Comparison of ENCODE assay signal across 14 mouse cellular contexts in the genomic region with DNA sequence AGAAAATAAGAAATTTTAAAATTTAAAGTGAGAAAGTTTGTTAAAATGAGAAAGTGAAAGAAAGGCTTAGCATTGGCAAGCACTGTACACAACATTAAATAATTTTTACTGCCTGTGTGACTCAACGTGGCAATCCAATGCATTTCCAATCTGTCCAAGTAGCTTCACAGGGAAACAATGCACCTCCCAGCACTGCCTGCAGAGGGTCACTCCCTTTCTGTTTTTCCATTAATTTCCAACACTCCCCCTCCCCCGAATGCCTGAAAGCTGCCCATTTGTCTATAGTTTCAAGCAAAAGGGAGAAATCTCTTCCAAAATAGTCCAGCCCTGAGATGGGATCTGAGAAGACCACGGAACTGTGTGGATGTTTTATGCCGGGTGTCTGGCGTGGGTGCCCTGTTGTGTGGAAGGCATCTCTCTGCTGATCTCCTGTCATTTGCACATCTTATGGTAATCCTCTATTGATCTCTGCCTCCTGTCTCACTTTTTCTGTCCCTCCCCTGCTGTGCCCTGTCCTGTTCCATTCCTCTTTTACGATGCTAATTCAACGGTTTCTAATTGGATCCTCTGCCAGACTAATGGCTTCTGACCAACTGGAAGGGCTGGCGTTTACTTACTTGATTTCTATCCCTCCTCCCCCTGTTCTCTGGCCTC. TPM values are rescaled to one million over a fixed set of nuclear protein-coding genes. Genes with fewer than 3 reads are reported as not detected.
DNase-seq lines count a peak whose midpoint lies in the region; ATAC-seq and TF ChIP-seq lines count a peak whose summit lies in the region.
"Had no signal": no experiment of that assay in that cellular context is flagged by ENCODE, and none has a peak within 500 bp of the region (broad histone marks: within the 10 kb centered on the region; RNA-seq: fewer than 3 reads in every experiment).

No protein-coding gene starts in this region.

- no peak overlapping the region for H3K4me3 ChIP-seq in ES-Bruce4 (ENCODE audit: low read depth, low read length)
- no peak overlapping the region for H3K4me3 ChIP-seq in forebrain, postnatal 0 days (ENCODE audit: low read depth, low read length)
- no peak overlapping the region for H3K4me3 ChIP-seq in midbrain, embryonic 15.5 days
- H3K4me3 ChIP-seq: limb, embryonic 15.5 days had no signal

- H3K4me1 ChIP-seq in ES-Bruce4 (ENCODE audit: control insufficient read depth, insufficient read depth, low read length) = peaks cover 9% of the 10 kb centered on the region
- no peaks in the 10 kb centered on the region for H3K4me1 ChIP-seq in forebrain, postnatal 0 days (ENCODE audit: insufficient read depth)
- H3K4me1 ChIP-seq in midbrain, embryonic 15.5 days = peaks cover 24% of the 10 kb centered on the region

- intact Hi-C loops in gastrocnemius, postnatal 14 days (cut with DNase I; ENCODE audit: low total_unique reads) = no loop called here

- no peaks in the 10 kb centered on the region for H3K27me3 ChIP-seq in ES-Bruce4 (ENCODE audit: control insufficient read depth, insufficient read depth, low read length, poor library complexity, severe bottlenecking)
- no peaks in the 10 kb centered on the region for H3K27me3 ChIP-seq in forebrain, postnatal 0 days (ENCODE audit: insufficient read depth, low read length)
- 0 out of 2 replicates have a peak, but pooled peaks cover 3% of the 10 kb centered on the region for H3K27me3 ChIP-seq in midbrain, embryonic 15.5 days (replicated peaks)
- H3K27me3 ChIP-seq: limb, embryonic 15.5 days had no signal

- WGBS in forebrain, postnatal 0 days = 10% methylated on average over 8 of the region's 8 CpGs
- WGBS in midbrain, embryonic 15.5 days = 6% methylated on average over 8 of the region's 8 CpGs

- H3K9me3 ChIP-seq in ES-Bruce4 (replicated peaks; ENCODE audit: control insufficient read depth, insufficient read depth, low read length, poor library complexity, severe bottlenecking) = no peaks in the 10 kb centered on the region
- H3K9me3 ChIP-seq in forebrain, postnatal 0 days (ENCODE audit: low read length) = no peaks in the 10 kb centered on the region
- H3K9me3 ChIP-seq in midbrain, embryonic 15.5 days = no peaks in the 10 kb centered on the region
- H3K9me3 ChIP-seq: limb, embryonic 15.5 days had no signal

- H3K4me2 ChIP-seq in forebrain, postnatal 0 days (ENCODE audit: low read depth) = no peak overlapping the region
- no peak overlapping the region for H3K4me2 ChIP-seq in midbrain, embryonic 15.5 days
- H3K4me2 ChIP-seq: limb, embryonic 15.5 days had no signal

- no peak overlapping the region for H3K9ac ChIP-seq in ES-Bruce4 (ENCODE audit: low read depth, poor library complexity, severe bottlenecking)
- no peak overlapping the region for H3K9ac ChIP-seq in forebrain, postnatal 0 days
- no peak overlapping the region for H3K9ac ChIP-seq in midbrain, embryonic 15.5 days
- H3K9ac ChIP-seq: limb, embryonic 15.5 days had no signal

- H3K27ac ChIP-seq in ES-Bruce4 (ENCODE audit: insufficient read depth, low read length) = peak overlapping the region; percentile 68
- H3K27ac ChIP-seq in forebrain, postnatal 0 days (ENCODE audit: low read depth, low read length) = no peak overlapping the region
- H3K27ac ChIP-seq in midbrain, embryonic 15.5 days = peak overlapping the region; percentile 70; the same call in 1 of the 2 replicates
- H3K27ac ChIP-seq: limb, embryonic 15.5 days had no signal

- DNase-seq in NIH3T3 (ENCODE audit: low read depth) = peak; percentile 57
- peak; percentile 50 for DNase-seq in forebrain, postnatal 0 days
- no peak for DNase-seq in heart, adult 11 months
- no peak for DNase-seq in gastrocnemius, postnatal 14 days
- DNase-seq in cerebellum, adult 11 months = no peak
- DNase-seq: cerebellum, postnatal 25 days; heart, adult 18-20 months; lung, postnatal 10 days had no signal

- no peaks in the 10 kb centered on the region for H3K36me3 ChIP-seq in ES-Bruce4 (ENCODE audit: control insufficient read depth, insufficient read depth, low read length, poor library complexity, severe bottlenecking)
- no peaks in the 10 kb centered on the region for H3K36me3 ChIP-seq in forebrain, postnatal 0 days (ENCODE audit: insufficient read depth)
- H3K36me3 ChIP-seq in midbrain, embryonic 15.5 days (replicated peaks) = no peaks in the 10 kb centered on the region
- H3K36me3 ChIP-seq: limb, embryonic 15.5 days had no signal

- TF ChIP-seq EP300 in ES-Bruce4 (IDR thresholded peaks at IDR 0.05; ENCODE audit: insufficient read depth, low read depth, low read length) = peak; percentile 59; the same call in 1 of the 2 replicates

- no peak for ATAC-seq in forebrain, postnatal 0 days
- peak; percentile 25; the same call in 1 of the 2 replicates for ATAC-seq in midbrain, embryonic 15.5 days (replicated peaks)

- TF ChIP-seq POLR2A in ES-Bruce4 (IDR thresholded peaks at IDR 0.05; ENCODE audit: insufficient read depth, low read length) = no peak

- no peak for TF ChIP-seq CTCF in ES-Bruce4 (IDR thresholded peaks at IDR 0.05; ENCODE audit: low read depth, low read length)
- TF ChIP-seq CTCF in forebrain, postnatal 0 days (IDR thresholded peaks at IDR 0.05; ENCODE audit: low read depth) = 0 out of 2 replicates have a peak, but pooled peaks have one; percentile 11

RNA-seq across cellular contexts. Expression of gene Klhdc8a, which starts 16.8 kb away (rescaled TPM):
- polyA plus RNA-seq in ES-Bruce4 (2011; ENCODE audit: insufficient read depth, insufficient read length, low read depth, missing spikeins) = 0.60 and 0.72 TPM in 2 replicates
- total RNA-seq in forebrain, postnatal 0 days (2014; rRNA removed) = 10.3 and 11.2 TPM in 2 replicates
- polyA plus RNA-seq in forebrain, postnatal 0 days (2015; fragmentation: Nextera tagmentation; extraction: Ambion mirVana) = 4.5 and 6.3 TPM in 2 replicates
- 10.7 and 11.5 TPM in 2 replicates for polyA plus RNA-seq in midbrain, embryonic 15.5 days (2015; fragmentation: Nextera tagmentation; extraction: Ambion mirVana)
- total RNA-seq in gastrocnemius, postnatal 14 days (2021) = under 1 TPM; 0.39 to 0.42 TPM

RNA-seq across cellular contexts. Expression of gene Nuak2, which starts 34.3 kb away (rescaled TPM):
- 20.0 and 21.7 TPM in 2 replicates for polyA plus RNA-seq in ES-Bruce4 (2011; ENCODE audit: insufficient read depth, insufficient read length, low read depth, missing spikeins)
- 4.4 and 4.5 TPM in 2 replicates for total RNA-seq in forebrain, postnatal 0 days (2014; rRNA removed)
- 4.3 and 6.8 TPM in 2 replicates for polyA plus RNA-seq in forebrain, postnatal 0 days (2015; fragmentation: Nextera tagmentation; extraction: Ambion mirVana)
- polyA plus RNA-seq in midbrain, embryonic 15.5 days (2015; fragmentation: Nextera tagmentation; extraction: Ambion mirVana) = 26.1 and 27.9 TPM in 2 replicates
- total RNA-seq in gastrocnemius, postnatal 14 days (2021) = 1 to 10 TPM; 1.1 to 1.5 TPM

RNA-seq across cellular contexts. Expression of gene Gm10188, which starts 52.1 kb away (rescaled TPM):
- not detected in 2 replicates for polyA plus RNA-seq in ES-Bruce4 (2011; ENCODE audit: insufficient read depth, insufficient read length, low read depth, missing spikeins)
- 0.92 TPM in 1 of 2 replicates, not detected in the other for total RNA-seq in forebrain, postnatal 0 days (2014; rRNA removed)
- polyA plus RNA-seq in forebrain, postnatal 0 days (2015; fragmentation: Nextera tagmentation; extraction: Ambion mirVana) = not detected in 2 replicates
- polyA plus RNA-seq in midbrain, embryonic 15.5 days (2015; fragmentation: Nextera tagmentation; extraction: Ambion mirVana) = 0.58 TPM in 1 of 2 replicates, not detected in the other
- not detected for total RNA-seq in gastrocnemius, postnatal 14 days (2021)
- total RNA-seq: adrenal gland, postnatal 4 days; heart, adult 18-20 months; layer of hippocampus, adult 8-10 months had no signal
- polyA plus RNA-seq: limb, embryonic 15.5 days; small intestine, adult 2 months had no signal

Comparison
In these comparisons a context has a peak if more than half of its experiments do, and no peak if none do; other contexts are left out.
1. DNase-seq: peak in NIH3T3 (single experiment) and forebrain, postnatal 0 days (single experiment); none in heart, adult 11 months (single experiment), gastrocnemius, postnatal 14 days (single experiment) and cerebellum, adult 11 months (single experiment).